In the genomic region with DNA sequence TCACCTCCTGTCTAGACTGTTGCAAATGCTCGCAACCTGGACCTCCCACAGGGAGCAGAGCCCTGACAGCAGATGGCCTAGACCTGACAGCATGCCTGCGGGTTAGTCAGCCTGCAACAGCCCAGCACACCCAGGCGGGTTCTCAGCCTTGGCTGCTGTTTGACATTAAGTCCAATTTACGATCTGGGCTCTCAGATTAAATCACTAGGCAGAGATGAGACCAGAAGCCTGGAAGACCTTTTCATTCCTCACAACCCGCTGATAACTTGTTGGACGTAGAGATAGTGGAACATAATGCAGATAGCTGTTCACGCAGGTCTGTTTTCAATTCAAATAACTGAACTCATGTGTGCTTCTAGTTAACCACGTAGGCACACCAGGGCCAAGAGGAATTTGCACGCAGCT, we compare ENCODE assay signal across 8 mouse cellular contexts.
DNase-seq lines count a peak whose midpoint lies in the region; ATAC-seq and TF ChIP-seq lines count a peak whose summit lies in the region.

No protein-coding gene starts in this region.

- H3K4me3 ChIP-seq in forebrain, embryonic 10.5 days = no peak overlapping the region
- no peak overlapping the region for H3K4me3 ChIP-seq in forebrain, embryonic 15.5 days
- H3K4me3 ChIP-seq in lung, embryonic 15.5 days = no peak overlapping the region

- no peaks in the 10 kb centered on the region for H3K9me3 ChIP-seq in forebrain, embryonic 10.5 days
- no peaks in the 10 kb centered on the region for H3K9me3 ChIP-seq in forebrain, embryonic 15.5 days
- no peaks in the 10 kb centered on the region for H3K9me3 ChIP-seq in lung, embryonic 15.5 days

- ATAC-seq in forebrain, embryonic 15.5 days (replicated peaks) = no peak
- ATAC-seq in lung, embryonic 15.5 days (ENCODE audit: borderline replicate concordance, extremely low read depth, low FRiP score, low TSS enrichment) = 0 out of 2 replicates have a peak, but pooled peaks have one; percentile 49
- no peak for ATAC-seq in inflammation-experienced regulatory T-cells, adult 6 months

- H3K9ac ChIP-seq in forebrain, embryonic 15.5 days (replicated peaks) = no peak overlapping the region
- no peak overlapping the region for H3K9ac ChIP-seq in lung, embryonic 15.5 days

- H3K27me3 ChIP-seq in forebrain, embryonic 10.5 days (ENCODE audit: poor library complexity, severe bottlenecking) = no peaks in the 10 kb centered on the region
- no peaks in the 10 kb centered on the region for H3K27me3 ChIP-seq in forebrain, embryonic 15.5 days
- H3K27me3 ChIP-seq in lung, embryonic 15.5 days = no peaks in the 10 kb centered on the region

- H3K4me1 ChIP-seq in forebrain, embryonic 10.5 days = peaks cover 3% of the 10 kb centered on the region; the same call in 1 of the 2 replicates
- H3K4me1 ChIP-seq in forebrain, embryonic 15.5 days = no peaks in the 10 kb centered on the region
- no peaks in the 10 kb centered on the region for H3K4me1 ChIP-seq in lung, embryonic 15.5 days

- H3K36me3 ChIP-seq in forebrain, embryonic 10.5 days (replicated peaks) = no peaks in the 10 kb centered on the region
- no peaks in the 10 kb centered on the region for H3K36me3 ChIP-seq in forebrain, embryonic 15.5 days
- H3K36me3 ChIP-seq in lung, embryonic 15.5 days = no peaks in the 10 kb centered on the region

- no peak overlapping the region for H3K4me2 ChIP-seq in forebrain, embryonic 15.5 days (replicated peaks)
- no peak overlapping the region for H3K4me2 ChIP-seq in lung, embryonic 15.5 days

- DNase-seq in forebrain, embryonic 10.5 days (ENCODE audit: extremely low spot score, low spot score) = peak; percentile 18
- DNase-seq in brain, embryonic 14.5 days (ENCODE audit: low read depth) = peak; percentile 4
- peak; percentile 25 for DNase-seq in gastrocnemius, adult 18-20 months (ENCODE audit: low spot score)
- no peak for DNase-seq in thymus, postnatal 25 days
- DNase-seq in right cerebral cortex, postnatal 10 days (ENCODE audit: low spot score in 2 of 2) = no peak

- 54% methylated on average over 9 of the region's 9 CpGs for WGBS in forebrain, embryonic 10.5 days
- WGBS in forebrain, embryonic 15.5 days = 83% methylated on average over 9 of the region's 9 CpGs
- WGBS in lung, embryonic 15.5 days = 49% methylated on average over 9 of the region's 9 CpGs

- TF ChIP-seq POLR2A in brain, embryonic 14.5 days (IDR thresholded peaks at IDR 0.05; ENCODE audit: borderline replicate concordance, extremely low read depth, insufficient read depth, insufficient read length, poor library complexity, severe bottlenecking) = no peak

- TF ChIP-seq CTCF in brain, embryonic 14.5 days (IDR thresholded peaks at IDR 0.05; ENCODE audit: borderline replicate concordance, extremely low read depth, insufficient read depth, insufficient read length) = no peak

- no peak overlapping the region for H3K27ac ChIP-seq in forebrain, embryonic 10.5 days
- H3K27ac ChIP-seq in forebrain, embryonic 15.5 days (replicated peaks) = no peak overlapping the region
- H3K27ac ChIP-seq in lung, embryonic 15.5 days = no peak overlapping the region

Comparison
In these comparisons a context has a peak if more than half of its experiments do, and no peak if none do; other contexts are left out.
1. DNase-seq: peak in forebrain, embryonic 10.5 days (single experiment), brain, embryonic 14.5 days (single experiment) and gastrocnemius, adult 18-20 months (single experiment); none in thymus, postnatal 25 days (single experiment) and right cerebral cortex, postnatal 10 days (0 of 2).